Mouse (Mus musculus): ENCODE data around the gene Gm12845. TPM values are rescaled to one million over a fixed set of nuclear protein-coding genes. Genes with fewer than 3 reads are reported as not detected.

Gm12845 gene
- not detected for polyA plus RNA-seq (2015; fragmentation: Illumina TruSeq; extraction: RNeasy Lipid Tissue Mini Kit (QIAGEN cat#74804); ENCODE audit: insufficient read depth, low read depth, low replicate concordance)

GRCm38 (mm10) chr4:117724112-117724511, at the start of gene Gm12845:
Gene Gm12845, plus strand, starts transcription at chr4:117724412.

GRCm38 (mm10) chr4:117681931-117682461, 42.2 kb upstream of the Gm12845 start, which contains the start of gene Dmap1:
Gene Dmap1, minus strand, starts transcription at chr4:117682273.

GRCm38 (mm10) chr4:117765416-117765815, 41.2 kb downstream of the Gm12845 start, which contains the start of gene Klf17:
Gene Klf17, minus strand, starts transcription at chr4:117765648.

Other genes starting within 250 kb of the Gm12845 start
- 20.5 TPM for gene Rnf220, start 227.4 kb upstream of the Gm12845 start, polyA plus RNA-seq (2015; fragmentation: Illumina TruSeq; extraction: RNeasy Lipid Tissue Mini Kit (QIAGEN cat#74804); ENCODE audit: insufficient read depth, low read depth, low replicate concordance)
- gene Eri3, start 174.0 kb upstream of the Gm12845 start, polyA plus RNA-seq (2015; fragmentation: Illumina TruSeq; extraction: RNeasy Lipid Tissue Mini Kit (QIAGEN cat#74804); ENCODE audit: insufficient read depth, low read depth, low replicate concordance) = 14.2 TPM
- 6.2 TPM for gene Dmap1, start 42.1 kb upstream of the Gm12845 start, polyA plus RNA-seq (2015; fragmentation: Illumina TruSeq; extraction: RNeasy Lipid Tissue Mini Kit (QIAGEN cat#74804); ENCODE audit: insufficient read depth, low read depth, low replicate concordance)
- gene Klf17, start 41.2 kb downstream of the Gm12845 start, polyA plus RNA-seq (2015; fragmentation: Illumina TruSeq; extraction: RNeasy Lipid Tissue Mini Kit (QIAGEN cat#74804); ENCODE audit: insufficient read depth, low read depth, low replicate concordance) = not detected
- 62.9 TPM for gene Slc6a9, start 110.1 kb downstream of the Gm12845 start, polyA plus RNA-seq (2015; fragmentation: Illumina TruSeq; extraction: RNeasy Lipid Tissue Mini Kit (QIAGEN cat#74804); ENCODE audit: insufficient read depth, low read depth, low replicate concordance)
- not detected for gene Ccdc24, start 148.1 kb downstream of the Gm12845 start, polyA plus RNA-seq (2015; fragmentation: Illumina TruSeq; extraction: RNeasy Lipid Tissue Mini Kit (QIAGEN cat#74804); ENCODE audit: insufficient read depth, low read depth, low replicate concordance)
- 2.5 TPM for gene B4galt2, start 159.1 kb downstream of the Gm12845 start, polyA plus RNA-seq (2015; fragmentation: Illumina TruSeq; extraction: RNeasy Lipid Tissue Mini Kit (QIAGEN cat#74804); ENCODE audit: insufficient read depth, low read depth, low replicate concordance)
- 230 TPM for gene Atp6v0b, start 162.9 kb downstream of the Gm12845 start, polyA plus RNA-seq (2015; fragmentation: Illumina TruSeq; extraction: RNeasy Lipid Tissue Mini Kit (QIAGEN cat#74804); ENCODE audit: insufficient read depth, low read depth, low replicate concordance)
- 1.8 TPM for gene Dph2, start 167.6 kb downstream of the Gm12845 start, polyA plus RNA-seq (2015; fragmentation: Illumina TruSeq; extraction: RNeasy Lipid Tissue Mini Kit (QIAGEN cat#74804); ENCODE audit: insufficient read depth, low read depth, low replicate concordance)
- 31.5 TPM for gene Ipo13, start 190.6 kb downstream of the Gm12845 start, polyA plus RNA-seq (2015; fragmentation: Illumina TruSeq; extraction: RNeasy Lipid Tissue Mini Kit (QIAGEN cat#74804); ENCODE audit: insufficient read depth, low read depth, low replicate concordance)
- 0.37 TPM for gene Artn, start 205.4 kb downstream of the Gm12845 start, polyA plus RNA-seq (2015; fragmentation: Illumina TruSeq; extraction: RNeasy Lipid Tissue Mini Kit (QIAGEN cat#74804); ENCODE audit: insufficient read depth, low read depth, low replicate concordance)

All from pancreas, adult 10 weeks (tissue).